Mouse (Mus musculus): ENCODE measurements around the gene Ccdc34. TPM values are rescaled to one million over a fixed set of nuclear protein-coding genes. Genes with fewer than 3 reads are reported as not detected.

The Ccdc34 gene
- polyA plus RNA-seq, 1 experiment from 2014 or later, result 59.7 TPM

DNA sequence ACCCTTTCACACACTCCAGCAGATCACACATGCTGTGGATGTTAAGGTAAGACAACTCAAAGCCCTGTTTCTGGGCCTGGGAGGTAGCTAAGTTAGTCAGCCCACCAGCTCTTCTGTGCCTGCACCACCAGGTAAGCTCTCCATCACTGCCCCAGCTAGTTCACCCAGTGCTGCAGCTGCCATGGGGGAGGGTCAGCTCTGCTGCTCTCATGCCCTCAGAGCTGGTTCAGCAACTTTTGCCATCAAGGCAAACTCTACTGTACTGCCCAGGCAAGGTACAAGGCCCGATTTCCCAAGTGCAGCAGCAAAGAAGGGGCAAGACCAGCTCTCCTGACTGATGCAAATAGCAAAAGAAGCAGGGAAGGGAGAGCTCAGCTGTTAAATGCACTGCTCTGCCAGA lies 202.9 kb downstream of the Ccdc34 start:
- Histone ChIP-seq H3K4me2 (replicated peaks; ENCODE audit: low read depth, low read length) (no peak overlapping the region), H3K9ac (ENCODE audit: low read depth, low read length) (no peak overlapping the region), H3K4me3 (ENCODE audit: low read length) (no peak overlapping the region), H3K27me3 (ENCODE audit: control insufficient read depth, insufficient read depth, low read length) (no peaks in the 10 kb centered on the region), H3K36me3 (ENCODE audit: control insufficient read depth, insufficient read depth, low read length) (no peaks in the 10 kb centered on the region), H3K9me3 (ENCODE audit: control insufficient read depth, low read length) (no peaks in the 10 kb centered on the region), H3K27ac (ENCODE audit: low read depth, low read length) (no peak overlapping the region), H3K4me1 (ENCODE audit: control insufficient read depth, insufficient read depth, low read length) (0 out of 2 replicates have a peak, but pooled peaks cover under 1% of the 10 kb centered on the region)
- WGBS, result 63% methylated on average over 1 of the region's 1 CpGs
- ATAC-seq (ENCODE audit: low FRiP score, low TSS enrichment), result no peak; the same call in 1 of the 2 replicates

DNA sequence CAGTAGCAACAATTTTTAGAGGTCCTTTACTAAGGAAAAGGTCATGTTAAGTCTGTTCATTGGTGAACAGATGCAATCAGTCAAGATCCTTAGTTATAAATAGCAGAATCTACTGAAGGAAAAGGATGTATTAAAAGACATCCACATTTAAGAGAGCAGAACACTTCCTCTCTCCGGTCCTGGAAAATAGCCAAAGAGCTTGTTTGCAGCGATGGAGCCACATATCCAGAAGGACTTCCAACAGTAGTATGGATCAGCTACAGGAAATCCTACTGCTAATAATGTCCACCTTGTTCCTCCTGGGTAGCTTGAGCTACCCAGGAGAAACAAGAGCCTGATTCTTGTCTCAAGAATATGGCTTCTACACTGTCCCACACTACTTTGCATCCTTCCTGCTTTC lies 205.2 kb downstream of the Ccdc34 start:
- no peak overlapping the region for H3K9ac ChIP-seq (ENCODE audit: low read depth, low read length)
- H3K27me3 ChIP-seq (ENCODE audit: control insufficient read depth, insufficient read depth, low read length), result no peaks in the 10 kb centered on the region
- H3K36me3 ChIP-seq (ENCODE audit: control insufficient read depth, insufficient read depth, low read length), result no peaks in the 10 kb centered on the region
- WGBS, result 42% methylated on average over 2 of the region's 2 CpGs
- no peak for ATAC-seq (ENCODE audit: low FRiP score, low TSS enrichment)
- no peak overlapping the region for H3K4me3 ChIP-seq (ENCODE audit: low read length)
- H3K4me2 ChIP-seq (replicated peaks; ENCODE audit: low read depth, low read length), result no peak overlapping the region
- no peak overlapping the region for H3K27ac ChIP-seq (ENCODE audit: low read depth, low read length)
- no peaks in the 10 kb centered on the region; the same call in 1 of the 2 replicates for H3K4me1 ChIP-seq (ENCODE audit: control insufficient read depth, insufficient read depth, low read length)
- H3K9me3 ChIP-seq (ENCODE audit: control insufficient read depth, low read length), result no peaks in the 10 kb centered on the region

Other genes starting within 250 kb of the Ccdc34 start
- gene Lin7c, start 127.0 kb upstream of the Ccdc34 start, polyA plus RNA-seq (2014; fragmentation: Nextera tagmentation; extraction: Ambion mirVana), result 50.8 and 80.7 TPM in 2 replicates
- gene Lgr4, start 100.2 kb upstream of the Ccdc34 start, polyA plus RNA-seq (2014; fragmentation: Nextera tagmentation; extraction: Ambion mirVana), result 41.7 and 44.5 TPM in 2 replicates

All from kidney, embryonic 14.5 days (tissue).